Mouse (Mus musculus) embryonic facial prominence, embryonic 15.5 days (tissue): ENCODE results near the gene Zfp334. TPM values are rescaled to one million over a fixed set of nuclear protein-coding genes. Genes with fewer than 3 reads are reported as not detected.

ENCODE experiments used
- ATAC-seq: fragments of 200-750 bp; cut with Nextera tagmentation; 2 replicates; pipeline ENCODE4 v1.8.0; 2017; ENCODE audit warnings: low read depth, moderate TSS enrichment; ENCODE audit not compliant: insufficient number of reproducible peaks, low FRiP score, low TSS enrichment
- H3K27ac ChIP-seq: fragments of 300-500 bp; sonication (generic); replicated peaks from 2 replicates; pipeline ENCODE4 v1.5.1; 2015; ENCODE audit warnings: mild to moderate bottlenecking, inconsistent platforms
- H3K27me3 ChIP-seq: fragments of 300-500 bp; sonication (generic); 2 replicates; pipeline ENCODE4 v1.6.1; 2015; ENCODE audit warnings: inconsistent platforms
- H3K36me3 ChIP-seq: fragments of 300-500 bp; sonication (generic); 2 replicates; pipeline ENCODE4 v1.6.1; 2015; ENCODE audit warnings: mild to moderate bottlenecking, inconsistent platforms
- H3K4me1 ChIP-seq: fragments of 300-500 bp; sonication (generic); 2 replicates; pipeline ENCODE4 v1.6.1; 2015; ENCODE audit warnings: inconsistent platforms
- H3K4me2 ChIP-seq: fragments of 300-500 bp; sonication (generic); replicated peaks from 2 replicates; pipeline ENCODE4 v1.6.1; 2015; ENCODE audit warnings: mild to moderate bottlenecking, inconsistent platforms
- H3K4me3 ChIP-seq: fragments of 300-500 bp; sonication (generic); replicated peaks from 2 replicates; pipeline ENCODE4 v1.5.1; 2015; ENCODE audit warnings: mild to moderate bottlenecking, inconsistent platforms
- H3K9ac ChIP-seq: fragments of 300-500 bp; sonication (generic); 2 replicates; pipeline ENCODE4 v1.6.1; 2015; ENCODE audit warnings: inconsistent platforms
- H3K9me3 ChIP-seq: fragments of 300-500 bp; sonication (generic); replicated peaks from 2 replicates; pipeline ENCODE4 v1.6.1; 2016; ENCODE audit warnings: inconsistent platforms
- WGBS: fragments of 180-500 bp; shearing (Covaris S2); methylation state at CpG from one replicate; pipeline ENCODE4 v1.1.7; 2015; 5-methylcytosine and 5-hydroxymethylcytosine counted together
- polyA plus RNA-seq: library from polyadenylated mRNA; unstranded; fragments of >200 nt; fragmentation: Nextera tagmentation; extraction: Ambion mirVana; gene quantifications from 2 replicates; pipeline ENCODE4 v1.2.1, GENCODE M21; 2015

The Zfp334 gene
- polyA plus RNA-seq, 1 experiment from 2014 or later = 7.0 TPM

- WGBS = 89% methylated on average over 5 of the region's 5 CpGs
- no peak for ATAC-seq
Measured at GRCm38 (mm10) chr2:165346180-165346579, 41.9 kb downstream of the Zfp334 start.

DNA sequence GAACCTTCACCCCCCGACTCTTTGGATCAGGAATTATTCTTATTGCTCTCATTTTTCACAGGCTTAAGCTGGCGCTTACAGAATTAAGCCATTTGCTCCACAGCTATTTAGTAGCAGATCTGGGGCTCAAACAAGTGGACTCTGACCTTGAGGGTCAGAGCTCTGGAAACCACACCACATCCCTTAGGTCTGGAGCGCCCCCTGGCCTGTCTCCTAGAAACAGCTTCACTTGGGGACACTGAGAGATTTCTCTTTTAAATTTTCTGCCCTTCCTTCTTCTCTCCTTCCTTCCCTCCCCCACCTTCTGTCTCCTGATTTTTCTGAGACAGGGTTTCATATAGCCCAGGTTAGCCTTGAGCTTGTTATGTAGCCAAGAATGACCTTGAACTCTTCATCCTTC lies 50.9 kb downstream of the Zfp334 start:
- WGBS = 23% methylated on average over 3 of the region's 3 CpGs
- Histone ChIP-seq H3K4me3 (no peak overlapping the region), H3K36me3 (no peaks in the 10 kb centered on the region), H3K4me2 (no peak overlapping the region), H3K4me1 (0 out of 2 replicates have a peak, but pooled peaks cover 3% of the 10 kb centered on the region), H3K27me3 (peaks cover 2% of the 10 kb centered on the region; the same call in 1 of the 2 replicates), H3K9ac (no peak overlapping the region), H3K27ac (no peak overlapping the region), H3K9me3 (no peaks in the 10 kb centered on the region)
- no peak for ATAC-seq

More at GRCm38 (mm10) chr2:165346180-165346579, 41.9 kb downstream of the Zfp334 start:
- Histone ChIP-seq H3K4me2 (no peak overlapping the region), H3K4me3 (no peak overlapping the region), H3K27ac (no peak overlapping the region), H3K9me3 (no peaks in the 10 kb centered on the region), H3K36me3 (no peaks in the 10 kb centered on the region), H3K4me1 (no peaks in the 10 kb centered on the region), H3K27me3 (0 out of 2 replicates have a peak, but pooled peaks cover 3% of the 10 kb centered on the region), H3K9ac (no peak overlapping the region)

GRCm38 (mm10) chr2:165332610-165333210 lies 55.3 kb downstream of the Zfp334 start:
- H3K4me2 ChIP-seq = no peak overlapping the region; the same call in 1 of the 2 replicates
- H3K9ac ChIP-seq = no peak overlapping the region
- H3K27ac ChIP-seq = no peak overlapping the region
- no peak for ATAC-seq
- 44% methylated on average over 14 of the region's 14 CpGs for WGBS
- no peaks in the 10 kb centered on the region for H3K36me3 ChIP-seq
- no peaks in the 10 kb centered on the region for H3K9me3 ChIP-seq
- H3K4me3 ChIP-seq = no peak overlapping the region
- H3K4me1 ChIP-seq = 0 out of 2 replicates have a peak, but pooled peaks cover 3% of the 10 kb centered on the region
- no peaks in the 10 kb centered on the region for H3K27me3 ChIP-seq

- no peaks in the 10 kb centered on the region for H3K27me3 ChIP-seq
- 49% methylated on average over 3 of the region's 3 CpGs for WGBS
- H3K9me3 ChIP-seq = no peaks in the 10 kb centered on the region
- H3K36me3 ChIP-seq = no peaks in the 10 kb centered on the region
- no peak overlapping the region for H3K4me2 ChIP-seq
- peaks cover 18% of the 10 kb centered on the region for H3K4me1 ChIP-seq
- H3K27ac ChIP-seq = no peak overlapping the region
- no peak overlapping the region for H3K9ac ChIP-seq
- ATAC-seq = no peak
- no peak overlapping the region for H3K4me3 ChIP-seq
Measured at GRCm38 (mm10) chr2:165329703-165330102, 58.4 kb downstream of the Zfp334 start.

- H3K27ac ChIP-seq = no peak overlapping the region
- peaks cover 27% of the 10 kb centered on the region for H3K4me1 ChIP-seq
- ATAC-seq = no peak
- no peak overlapping the region for H3K4me3 ChIP-seq
- no peaks in the 10 kb centered on the region for H3K27me3 ChIP-seq
- no peaks in the 10 kb centered on the region for H3K36me3 ChIP-seq
- WGBS = 73% methylated on average over 5 of the region's 5 CpGs
- H3K9me3 ChIP-seq = no peaks in the 10 kb centered on the region
- no peak overlapping the region for H3K4me2 ChIP-seq
- H3K9ac ChIP-seq = no peak overlapping the region
Measured at GRCm38 (mm10) chr2:165328746-165329145, 59.3 kb downstream of the Zfp334 start.

DNA sequence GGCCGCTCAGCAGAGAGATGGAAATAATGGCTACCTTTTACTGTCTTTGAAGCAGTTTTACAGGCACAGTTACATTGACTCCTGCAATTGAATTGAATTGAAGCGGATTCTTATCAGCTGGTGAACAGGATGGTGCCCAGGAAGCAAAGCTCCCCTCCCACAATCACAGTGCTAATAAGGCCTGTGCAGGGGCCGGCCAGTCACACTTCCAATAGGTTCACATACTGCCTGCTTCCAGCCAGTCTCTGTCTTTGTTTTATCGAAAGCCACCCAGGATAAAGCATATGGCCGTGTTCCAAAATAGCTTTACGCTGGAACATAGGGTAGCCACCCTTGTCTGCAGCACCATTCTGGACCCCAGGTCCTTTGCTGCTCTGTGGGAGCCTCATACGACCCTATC lies 60.7 kb downstream of the Zfp334 start:
- Histone ChIP-seq H3K9ac (no peak overlapping the region), H3K36me3 (no peaks in the 10 kb centered on the region)
- ATAC-seq = no peak

GRCm38 (mm10) chr2:165326304-165327190 lies 61.5 kb downstream of the Zfp334 start, which contains the start of gene Elmo2:
Elmo2 (minus strand) TSS chr2:165326479.
- Histone ChIP-seq H3K36me3 (no peaks in the 10 kb centered on the region), H3K4me3 (peak within 1 kb of the TSS; percentile 74), H3K27ac (peak within 1 kb of the TSS; percentile 86), H3K27me3 (no peaks in the 10 kb centered on the region), H3K4me2 (peak within 1 kb of the TSS; percentile 90), H3K4me1 (peaks cover 42% of the 10 kb centered on the region), H3K9me3 (no peaks in the 10 kb centered on the region), H3K9ac (peak within 1 kb of the TSS; percentile 69)
- under 1% methylated on average over 54 of the region's 55 CpGs for WGBS
- ATAC-seq = peak; percentile 97

More for the DNA sequence above, 60.7 kb downstream of the Zfp334 start:
- H3K27me3 ChIP-seq = no peaks in the 10 kb centered on the region
- WGBS = 54% methylated on average over 7 of the region's 7 CpGs
- H3K27ac ChIP-seq = no peak overlapping the region
- peak overlapping the region; percentile 90 for H3K4me2 ChIP-seq
- H3K4me1 ChIP-seq = peaks cover 34% of the 10 kb centered on the region
- H3K4me3 ChIP-seq = 0 out of 2 replicates have a peak overlapping the region, but pooled peaks have one; percentile 74
- H3K9me3 ChIP-seq = no peaks in the 10 kb centered on the region

- Histone ChIP-seq H3K9me3 (no peaks in the 10 kb centered on the region), H3K4me1 (peaks cover 50% of the 10 kb centered on the region), H3K27me3 (no peaks in the 10 kb centered on the region), H3K4me2 (peak overlapping the region; percentile 90), H3K9ac (peak overlapping the region; percentile 69), H3K36me3 (no peaks in the 10 kb centered on the region), H3K27ac (peak overlapping the region; percentile 86), H3K4me3 (peak overlapping the region; percentile 74)
- ATAC-seq = peak; percentile 9
- under 1% methylated on average over 30 of the region's 30 CpGs for WGBS
Measured at GRCm38 (mm10) chr2:165325521-165326303, 62.3 kb downstream of the Zfp334 start.

Other genes starting within 250 kb of the Zfp334 start
- gene Cdh22, start 153.4 kb downstream of the Zfp334 start, polyA plus RNA-seq = 0.83 and 1.0 TPM in 2 replicates
- gene Slc35c2, start 100.4 kb downstream of the Zfp334 start, polyA plus RNA-seq = 58.7 and 59.5 TPM in 2 replicates
- 86.4 and 91.3 TPM in 2 replicates for gene Elmo2, start 61.8 kb downstream of the Zfp334 start, polyA plus RNA-seq
- 0.27 and 0.55 TPM in 2 replicates for gene Zfp663, start 19.5 kb downstream of the Zfp334 start, polyA plus RNA-seq
- 0.88 and 0.93 TPM in 2 replicates for gene Ocstamp, start 12.1 kb upstream of the Zfp334 start, polyA plus RNA-seq
- 0.83 and 0.89 TPM in 2 replicates for gene Slc13a3, start 85.0 kb upstream of the Zfp334 start, polyA plus RNA-seq
- 41.8 and 43.4 TPM in 2 replicates for gene Trp53rka, start 105.1 kb upstream of the Zfp334 start, polyA plus RNA-seq
- 15.6 and 15.8 TPM in 2 replicates for gene Slc2a10, start 115.5 kb upstream of the Zfp334 start, polyA plus RNA-seq
- gene Eya2, start 206.8 kb upstream of the Zfp334 start, polyA plus RNA-seq = 24.4 and 25.9 TPM in 2 replicates